Mouse (Mus musculus) neural tube, embryonic 13.5 days (tissue): ENCODE measurements around the gene Olfr96. TPM values are rescaled to one million over a fixed set of nuclear protein-coding genes. Genes with fewer than 3 reads are reported as not detected.

Experiments used
- ATAC-seq: fragments of 200-750 bp; cut with Nextera tagmentation; 2 replicates; pipeline ENCODE4 v1.8.0; 2017; ENCODE audit warnings: low read depth, mild to moderate bottlenecking, moderate TSS enrichment, moderate library complexity
- H3K27ac ChIP-seq: fragments of 300-500 bp; sonication (generic); replicated peaks from 2 replicates; pipeline ENCODE4 v1.5.1; 2015; ENCODE audit warnings: moderate library complexity, mild to moderate bottlenecking, inconsistent platforms
- H3K27me3 ChIP-seq: fragments of 300-500 bp; sonication (generic); 2 replicates; pipeline ENCODE4 v1.6.1; 2015; ENCODE audit warnings: mild to moderate bottlenecking, inconsistent platforms
- H3K36me3 ChIP-seq: fragments of 300-500 bp; sonication (generic); 2 replicates; pipeline ENCODE4 v1.6.1; 2015; ENCODE audit warnings: mild to moderate bottlenecking, inconsistent platforms
- H3K4me1 ChIP-seq: fragments of 300-500 bp; sonication (generic); replicated peaks from 2 replicates; pipeline ENCODE4 v1.6.1; 2015; ENCODE audit warnings: inconsistent platforms
- H3K4me2 ChIP-seq: fragments of 300-500 bp; sonication (generic); 2 replicates; pipeline ENCODE4 v1.6.1; 2015; ENCODE audit warnings: inconsistent platforms, mild to moderate bottlenecking, moderate library complexity
- H3K4me3 ChIP-seq: fragments of 300-500 bp; sonication (generic); 2 replicates; pipeline ENCODE4 v1.5.1; 2015; ENCODE audit warnings: mild to moderate bottlenecking, inconsistent platforms
- H3K9ac ChIP-seq: fragments of 300-500 bp; sonication (generic); 2 replicates; pipeline ENCODE4 v1.6.1; 2015; ENCODE audit warnings: moderate library complexity, mild to moderate bottlenecking, inconsistent platforms
- H3K9me3 ChIP-seq: fragments of 300-500 bp; sonication (generic); 2 replicates; pipeline ENCODE4 v1.6.1; 2016; ENCODE audit warnings: inconsistent platforms
- WGBS: fragments of 180-500 bp; shearing (Covaris S2); methylation state at CpG from one replicate; pipeline ENCODE4 v1.1.7; 2015; 5-methylcytosine and 5-hydroxymethylcytosine counted together
- polyA plus RNA-seq: library from polyadenylated mRNA; unstranded; fragments of >200 nt; fragmentation: Nextera tagmentation; extraction: Ambion mirVana; gene quantifications from 2 replicates; pipeline ENCODE4 v1.2.1, GENCODE M21; 2015

Olfr96 gene
- polyA plus RNA-seq, result not detected in 2 replicates

GRCm38 (mm10) chr17:37219846-37220245 is at the start of gene Olfr96:
Gene Olfr96 (plus strand): TSS chr17:37220146.
- 70% methylated on average over 4 of the region's 4 CpGs for WGBS
- Histone ChIP-seq H3K36me3 (no peaks in the 10 kb centered on the region), H3K9me3 (peaks cover 9% of the 10 kb centered on the region), H3K4me3 (no peak within 1 kb of the TSS), H3K27ac (no peak within 1 kb of the TSS), H3K4me1 (no peaks in the 10 kb centered on the region), H3K4me2 (no peak within 1 kb of the TSS), H3K27me3 (no peaks in the 10 kb centered on the region), H3K9ac (no peak within 1 kb of the TSS)
- no peak for ATAC-seq

GRCm38 (mm10) chr17:37185474-37185873 is 34.5 kb upstream of the Olfr96 start:
- Histone ChIP-seq H3K27ac (no peak overlapping the region), H3K9ac (no peak overlapping the region), H3K4me2 (no peak overlapping the region), H3K4me1 (no peaks in the 10 kb centered on the region), H3K9me3 (no peaks in the 10 kb centered on the region), H3K4me3 (no peak overlapping the region), H3K36me3 (no peaks in the 10 kb centered on the region), H3K27me3 (no peaks in the 10 kb centered on the region)
- 52% methylated on average over 6 of the region's 6 CpGs for WGBS
- ATAC-seq, result no peak

- WGBS, result 54% methylated on average over 2 of the region's 2 CpGs
- Histone ChIP-seq H3K36me3 (no peaks in the 10 kb centered on the region), H3K9me3 (no peaks in the 10 kb centered on the region), H3K4me3 (no peak overlapping the region), H3K4me2 (no peak overlapping the region), H3K27me3 (peaks cover 10% of the 10 kb centered on the region), H3K9ac (no peak overlapping the region), H3K4me1 (no peaks in the 10 kb centered on the region), H3K27ac (no peak overlapping the region)
- no peak for ATAC-seq
These were observed 29.2 kb upstream of the Olfr96 start for GRCm38 (mm10) chr17:37190711-37191110.

GRCm38 (mm10) chr17:37193032-37193431 is 26.9 kb upstream of the Olfr96 start:
- no peak for ATAC-seq

GRCm38 (mm10) chr17:37193656-37194055 is 26.3 kb upstream of the Olfr96 start, which contains the start of gene Ubd:
Gene Ubd (plus strand): TSS chr17:37193892.
- no peaks in the 10 kb centered on the region for H3K36me3 ChIP-seq
- peaks cover 18% of the 10 kb centered on the region; the same call in 1 of the 2 replicates for H3K4me1 ChIP-seq
- H3K4me3 ChIP-seq, result no peak within 1 kb of the TSS
- WGBS, result 77% methylated on average over 2 of the region's 2 CpGs
- no peak for ATAC-seq
- H3K9me3 ChIP-seq, result no peaks in the 10 kb centered on the region
- no peak within 1 kb of the TSS for H3K4me2 ChIP-seq
- H3K27me3 ChIP-seq, result peaks cover 39% of the 10 kb centered on the region
- H3K9ac ChIP-seq, result no peak within 1 kb of the TSS
- H3K27ac ChIP-seq, result no peak within 1 kb of the TSS

More at GRCm38 (mm10) chr17:37193032-37193431, 26.9 kb upstream of the Olfr96 start:
- Histone ChIP-seq H3K9me3 (no peaks in the 10 kb centered on the region), H3K27ac (no peak overlapping the region), H3K9ac (no peak overlapping the region), H3K36me3 (no peaks in the 10 kb centered on the region), H3K4me1 (peaks cover 17% of the 10 kb centered on the region; the same call in 1 of the 2 replicates), H3K4me2 (no peak overlapping the region), H3K27me3 (peaks cover 33% of the 10 kb centered on the region), H3K4me3 (no peak overlapping the region)

- Histone ChIP-seq H3K9me3 (no peaks in the 10 kb centered on the region), H3K4me2 (no peak overlapping the region), H3K9ac (no peak overlapping the region), H3K27ac (no peak overlapping the region), H3K36me3 (no peaks in the 10 kb centered on the region), H3K4me3 (no peak overlapping the region), H3K27me3 (peaks cover 47% of the 10 kb centered on the region), H3K4me1 (peaks cover 18% of the 10 kb centered on the region; the same call in 1 of the 2 replicates)
- WGBS, result 91% methylated on average over 5 of the region's 5 CpGs
- ATAC-seq, result no peak
These were observed 25.2 kb upstream of the Olfr96 start for GRCm38 (mm10) chr17:37194782-37195181.

- no peaks in the 10 kb centered on the region for H3K9me3 ChIP-seq
- peaks cover 47% of the 10 kb centered on the region for H3K27me3 ChIP-seq
- 1% methylated on average over 76 of the region's 77 CpGs for WGBS
- no peaks in the 10 kb centered on the region for H3K36me3 ChIP-seq
- H3K27ac ChIP-seq, result peak overlapping the region; percentile 61; the same call in 1 of the 2 replicates
- H3K4me1 ChIP-seq, result peaks cover 18% of the 10 kb centered on the region; the same call in 1 of the 2 replicates
- peak overlapping the region; percentile 64 for H3K4me3 ChIP-seq
- peak overlapping the region; percentile 70 for H3K9ac ChIP-seq
- peak; percentile 92 for ATAC-seq
- peak overlapping the region; percentile 87 for H3K4me2 ChIP-seq
These were observed 22.9 kb upstream of the Olfr96 start for GRCm38 (mm10) chr17:37196845-37197724.

- H3K36me3 ChIP-seq, result no peaks in the 10 kb centered on the region
- ATAC-seq, result no peak
- peaks cover 18% of the 10 kb centered on the region; the same call in 1 of the 2 replicates for H3K4me1 ChIP-seq
- no peak within 1 kb of the TSS for H3K4me2 ChIP-seq
- peaks cover 35% of the 10 kb centered on the region for H3K27me3 ChIP-seq
- H3K9me3 ChIP-seq, result no peaks in the 10 kb centered on the region
- H3K9ac ChIP-seq, result no peak within 1 kb of the TSS
- WGBS, result 68% methylated on average over 2 of the region's 2 CpGs
- no peak within 1 kb of the TSS for H3K4me3 ChIP-seq
- H3K27ac ChIP-seq, result no peak within 1 kb of the TSS
These were observed 19.1 kb upstream of the Olfr96 start, which contains the start of gene Olfr94 for GRCm38 (mm10) chr17:37200894-37201293. Gene Olfr94 (minus strand): TSS chr17:37200994.

GRCm38 (mm10) chr17:37203206-37203916 is 16.6 kb upstream of the Olfr96 start:
- Histone ChIP-seq H3K9me3 (no peaks in the 10 kb centered on the region), H3K9ac (no peak overlapping the region), H3K4me1 (no peaks in the 10 kb centered on the region), H3K36me3 (no peaks in the 10 kb centered on the region), H3K27me3 (peaks cover 11% of the 10 kb centered on the region), H3K4me2 (no peak overlapping the region), H3K4me3 (no peak overlapping the region), H3K27ac (no peak overlapping the region)
- ATAC-seq, result peak; percentile 86
- WGBS, result under 1% methylated on average over 4 of the region's 4 CpGs

GRCm38 (mm10) chr17:37203917-37204236 is 16.1 kb upstream of the Olfr96 start:
- Histone ChIP-seq H3K4me1 (no peaks in the 10 kb centered on the region), H3K36me3 (no peaks in the 10 kb centered on the region), H3K27ac (no peak overlapping the region), H3K27me3 (peaks cover 6% of the 10 kb centered on the region; the same call in 1 of the 2 replicates), H3K9ac (no peak overlapping the region), H3K4me3 (no peak overlapping the region), H3K9me3 (no peaks in the 10 kb centered on the region), H3K4me2 (no peak overlapping the region)
- 30% methylated on average over 3 of the region's 3 CpGs for WGBS
- ATAC-seq, result peak; percentile 73

GRCm38 (mm10) chr17:37210884-37211768 is 8.8 kb upstream of the Olfr96 start:
- peaks cover 23% of the 10 kb centered on the region for H3K27me3 ChIP-seq
- ATAC-seq, result peak; percentile 85
- H3K27ac ChIP-seq, result no peak overlapping the region
- 21% methylated on average over 40 of the region's 40 CpGs for WGBS
- H3K4me3 ChIP-seq, result peak overlapping the region; percentile 40
- no peaks in the 10 kb centered on the region for H3K9me3 ChIP-seq
- H3K4me1 ChIP-seq, result peaks cover 5% of the 10 kb centered on the region; the same call in 1 of the 2 replicates
- peak overlapping the region; percentile 68 for H3K9ac ChIP-seq
- H3K36me3 ChIP-seq, result no peaks in the 10 kb centered on the region
- H3K4me2 ChIP-seq, result peak overlapping the region; percentile 57
